Mouse (Mus musculus) megakaryocyte, embryonic 14.5 days (primary cell): ENCODE data around the gene Fer.

ENCODE experiments used
- FLI1 ChIP-seq: IDR thresholded peaks from 2 replicates; pipeline ENCODE4 v1.6.1; 2012; ENCODE audit warnings: low read length, inconsistent platforms, mixed read lengths
- GATA1 ChIP-seq: IDR thresholded peaks from 3 replicates; pipeline ENCODE4 v1.6.1; 2012; ENCODE audit warnings: mixed read lengths, low read length, inconsistent platforms, borderline replicate concordance

DNA sequence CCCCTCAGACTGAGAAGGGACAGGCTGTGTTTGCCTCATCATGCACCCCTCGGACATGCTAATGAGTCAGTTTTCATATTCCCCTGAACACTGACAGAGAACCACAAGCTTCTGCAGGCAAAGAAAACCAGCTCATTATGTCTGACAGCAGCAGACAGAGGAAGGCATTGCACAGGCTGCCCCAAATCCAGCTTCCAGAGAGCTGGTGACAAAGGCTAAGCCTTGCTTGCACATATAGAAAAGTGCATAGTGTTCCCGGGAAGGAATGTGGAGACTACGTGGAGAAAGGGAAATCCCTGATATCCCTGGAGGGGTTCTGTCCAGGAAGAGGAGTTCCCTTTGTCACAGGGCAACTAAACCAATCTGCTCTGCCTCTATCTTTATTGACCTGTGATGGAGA lies 318.4 kb downstream of the Fer start:
- TF ChIP-seq GATA1: no peak
- no peak for TF ChIP-seq FLI1
